Mouse (Mus musculus) small intestine, adult 2 months (tissue): Measurements from ENCODE around the gene Fndc3a.
A peak's percentile ranks its signal among the peaks of the same experiment; 100 is the strongest.

Experiments used
- CTCF ChIP-seq: fragments of 200-500 bp; IDR thresholded peaks from 2 replicates; pipeline ENCODE4 v1.5.1; 2012; ENCODE audit warnings: low read depth, mild to moderate bottlenecking, control low read depth, inconsistent platforms, low read length, moderate library complexity, mixed read lengths; ENCODE audit not compliant: insufficient replicate concordance, insufficient read length; ENCODE audit errors: extremely low read depth
- POLR2A ChIP-seq: fragments of 200-500 bp; IDR thresholded peaks from 2 replicates; pipeline ENCODE4 v1.6.1; 2012; ENCODE audit warnings: low read depth, mild to moderate bottlenecking, control low read depth, inconsistent platforms, low read length, moderate library complexity

DNA sequence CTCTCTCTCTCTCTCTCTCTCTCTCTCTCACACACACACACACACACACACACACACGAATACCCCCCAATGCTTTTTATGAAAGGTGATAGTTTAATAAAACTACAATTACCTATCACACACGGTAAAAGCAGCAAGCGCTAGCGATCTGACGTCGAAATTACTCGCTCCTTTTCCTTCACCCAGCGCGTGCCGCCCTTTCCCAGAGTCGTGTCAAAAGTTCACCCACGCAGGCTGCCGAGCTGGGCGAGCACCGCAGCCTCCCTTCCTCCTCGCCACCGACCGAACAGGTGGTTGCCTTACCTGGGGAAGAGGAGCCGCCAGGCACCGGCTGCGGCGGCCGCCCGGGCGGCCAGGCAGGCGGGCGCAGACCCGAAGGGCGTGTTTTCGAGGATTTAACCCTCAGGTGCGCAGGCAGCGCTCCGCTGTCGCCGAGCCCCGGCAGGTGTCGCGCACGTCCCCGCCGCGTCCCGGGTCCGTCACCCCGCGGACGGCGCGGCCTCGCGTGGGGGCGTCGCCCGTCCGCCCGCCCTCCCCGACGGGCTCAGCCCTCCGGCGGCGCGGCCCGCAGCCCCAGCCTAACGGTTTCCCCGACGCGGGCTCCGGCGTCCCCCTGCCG lies 603 bp downstream of the Fndc3a start:
- TF ChIP-seq CTCF = 0 out of 2 replicates have a peak, but pooled peaks have one; percentile 10
- no peak for TF ChIP-seq POLR2A
